Mouse (Mus musculus) embryo, embryonic 11 days (tissue): ENCODE measurements around the gene Uhrf1bp1.
A peak's percentile ranks its signal among the peaks of the same experiment; 100 is the strongest.
"Not testable (repeated sequence)": the region's sequence is repeated elsewhere in the genome, so short reads cannot be mapped to it uniquely, and the experiment has no call there.

Experiments used
- DNase-seq: peaks from one replicate; pipeline ENCODE4 v3.0.0-alpha.2; 2015

Gene Uhrf1bp1

GRCm38 (mm10) chr17:27856265-27856797 lies at the start of gene Uhrf1bp1:
Gene Uhrf1bp1, plus strand, starts transcription at chr17:27856441.
- DNase-seq = peak; percentile 93

- no peak for DNase-seq
Measured at GRCm38 (mm10) chr17:27807542-27808078, 48.6 kb upstream of the Uhrf1bp1 start.

GRCm38 (mm10) chr17:27810569-27811331 lies 45.5 kb upstream of the Uhrf1bp1 start:
- no peak for DNase-seq

- no peak for DNase-seq
Measured at GRCm38 (mm10) chr17:27811980-27812379, 44.3 kb upstream of the Uhrf1bp1 start.

GRCm38 (mm10) chr17:27814606-27815005 lies 41.6 kb upstream of the Uhrf1bp1 start:
- no peak for DNase-seq

GRCm38 (mm10) chr17:27819011-27819410 lies 37.2 kb upstream of the Uhrf1bp1 start:
- no peak for DNase-seq

- peak; percentile 38 for DNase-seq
Measured at GRCm38 (mm10) chr17:27819521-27819970, 36.7 kb upstream of the Uhrf1bp1 start.

GRCm38 (mm10) chr17:27819971-27820567 lies 36.2 kb upstream of the Uhrf1bp1 start:
- no peak for DNase-seq

- DNase-seq = peak; percentile 99
Measured at GRCm38 (mm10) chr17:27820568-27821406, 35.5 kb upstream of the Uhrf1bp1 start, which contains the start of gene D17Wsu92e. Gene D17Wsu92e, minus strand, starts transcription at chr17:27820648.

- no peak for DNase-seq
Measured at GRCm38 (mm10) chr17:27821407-27822338, 34.6 kb upstream of the Uhrf1bp1 start.

GRCm38 (mm10) chr17:27823142-27823905 lies 32.9 kb upstream of the Uhrf1bp1 start:
- no peak for DNase-seq

- DNase-seq = no peak
Measured at GRCm38 (mm10) chr17:27824941-27825340, 31.3 kb upstream of the Uhrf1bp1 start.

- DNase-seq = no peak
Measured at GRCm38 (mm10) chr17:27825539-27825938, 30.7 kb upstream of the Uhrf1bp1 start.

- peak; percentile 90 for DNase-seq
Measured at GRCm38 (mm10) chr17:27825984-27826905, 30.0 kb upstream of the Uhrf1bp1 start.

GRCm38 (mm10) chr17:27826908-27827383 lies 29.3 kb upstream of the Uhrf1bp1 start:
- DNase-seq = peak; percentile 71

- DNase-seq = peak; percentile 52
Measured at GRCm38 (mm10) chr17:27827511-27827910, 28.7 kb upstream of the Uhrf1bp1 start.

- peak; percentile 10 for DNase-seq
Measured at GRCm38 (mm10) chr17:27830411-27830810, 25.8 kb upstream of the Uhrf1bp1 start.

- DNase-seq = not testable (repeated sequence)
Measured at GRCm38 (mm10) chr17:27837850-27838249, 18.4 kb upstream of the Uhrf1bp1 start, which contains the start of gene Snrpc. Gene Snrpc, plus strand, starts transcription at chr17:27838150.
